Mouse (Mus musculus) neural tube, embryonic 14.5 days (tissue): Measurements from ENCODE around the gene Dtnb. TPM values are rescaled to one million over a fixed set of nuclear protein-coding genes. Genes with fewer than 3 reads are reported as not detected.
A peak's percentile ranks its signal among the peaks of the same experiment; 100 is the strongest.

Source experiments
- ATAC-seq: fragments of 200-750 bp; cut with Nextera tagmentation; 2 replicates; pipeline ENCODE4 v1.8.0; 2017; ENCODE audit warnings: low read depth, mild to moderate bottlenecking, moderate TSS enrichment, moderate library complexity
- H3K27ac ChIP-seq: fragments of 300-500 bp; sonication (generic); 2 replicates; pipeline ENCODE4 v1.5.1; 2014; ENCODE audit warnings: low read depth, mild to moderate bottlenecking, control low read depth, low read length, moderate library complexity, mixed read lengths
- H3K27me3 ChIP-seq: fragments of 300-500 bp; sonication (generic); 2 replicates; pipeline ENCODE4 v1.6.1; 2014; ENCODE audit warnings: low read length; ENCODE audit not compliant: control insufficient read depth, insufficient read depth
- H3K36me3 ChIP-seq: fragments of 300-500 bp; sonication (generic); 2 replicates; pipeline ENCODE4 v1.6.1; 2014; ENCODE audit warnings: low read length, mixed read lengths; ENCODE audit not compliant: control insufficient read depth, insufficient read depth
- H3K4me1 ChIP-seq: fragments of 300-500 bp; sonication (generic); 2 replicates; pipeline ENCODE4 v1.6.1; 2014; ENCODE audit warnings: low read length; ENCODE audit not compliant: control insufficient read depth, insufficient read depth
- H3K4me2 ChIP-seq: fragments of 300-500 bp; sonication (generic); 2 replicates; pipeline ENCODE4 v1.6.1; 2014; ENCODE audit warnings: mild to moderate bottlenecking, low read depth, low read length, control low read depth
- H3K4me3 ChIP-seq: fragments of 300-500 bp; sonication (generic); 2 replicates; pipeline ENCODE4 v1.5.1; 2014; ENCODE audit warnings: low read depth, low read length, control low read depth, mixed read lengths
- H3K9ac ChIP-seq: fragments of 300-500 bp; sonication (generic); replicated peaks from 2 replicates; pipeline ENCODE4 v1.6.1; 2014; ENCODE audit warnings: low read depth, mild to moderate bottlenecking, control low read depth, low read length, mixed read lengths
- H3K9me3 ChIP-seq: fragments of 300-500 bp; sonication (generic); 2 replicates; pipeline ENCODE4 v1.6.1; 2016; ENCODE audit warnings: low read length; ENCODE audit not compliant: control insufficient read depth
- WGBS: fragments of 180-500 bp; shearing (Covaris S2); extraction: QIAGEN DNeasy Blood & Tissue Kit; methylation state at CpG from one replicate; pipeline ENCODE4 v1.1.7; 2014; 5-methylcytosine and 5-hydroxymethylcytosine counted together
- polyA plus RNA-seq: library from polyadenylated mRNA; unstranded; fragments of >200 nt; fragmentation: Nextera tagmentation; extraction: Ambion mirVana; gene quantifications from 2 replicates; pipeline ENCODE4 v1.2.1, GENCODE M21; 2014

Gene Dtnb
- polyA plus RNA-seq, 1 experiment from 2014 or later = 72.6 TPM

DNA sequence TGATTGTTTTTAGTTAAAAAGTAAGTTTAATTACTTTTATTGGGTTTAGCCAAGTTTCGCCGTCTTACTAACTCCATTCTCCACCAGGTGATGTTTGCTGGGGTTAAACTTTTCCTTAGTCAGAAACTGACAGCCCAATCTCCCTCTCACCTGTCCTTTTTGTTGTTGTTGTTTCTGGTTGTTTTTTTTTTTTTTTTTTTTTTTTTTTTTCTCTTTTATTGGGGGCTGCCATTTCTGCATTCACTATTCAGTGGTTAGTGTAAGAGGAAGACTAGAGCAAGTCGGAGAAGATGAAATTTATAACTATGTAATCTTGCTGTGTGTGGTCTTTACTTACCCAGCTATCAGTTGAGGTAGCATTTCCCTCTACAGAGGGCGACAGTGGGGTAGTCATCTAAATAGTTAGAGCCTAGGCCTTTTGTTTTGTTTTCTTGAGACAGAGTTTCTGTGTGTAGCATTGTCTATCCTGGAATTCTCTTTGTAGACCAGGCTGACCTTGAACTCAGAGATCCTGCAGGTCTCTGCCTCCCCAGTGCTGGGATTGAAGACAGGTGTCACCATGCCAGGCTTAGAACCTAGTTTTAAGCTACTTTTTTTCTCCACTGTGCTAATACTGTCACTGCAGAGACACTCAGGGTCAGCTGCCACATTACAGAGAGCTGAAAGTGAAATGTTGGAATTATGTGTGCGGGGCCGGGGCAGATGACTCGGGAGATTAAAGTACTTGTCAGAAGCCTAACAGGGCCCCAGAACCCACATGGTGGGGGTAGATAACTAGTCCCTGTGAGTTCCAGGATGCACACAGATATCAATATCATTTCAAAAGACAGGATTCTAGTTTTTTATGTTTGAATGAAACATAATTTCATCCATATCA lies 46.2 kb downstream of the Dtnb start:
- Histone ChIP-seq H3K27me3 (no peaks in the 10 kb centered on the region), H3K36me3 (no peaks in the 10 kb centered on the region; the same call in 1 of the 2 replicates), H3K27ac (no peak overlapping the region), H3K4me1 (no peaks in the 10 kb centered on the region), H3K9ac (no peak overlapping the region), H3K4me3 (no peak overlapping the region), H3K4me2 (no peak overlapping the region), H3K9me3 (no peaks in the 10 kb centered on the region)
- 91% methylated on average over 7 of the region's 7 CpGs for WGBS
- no peak for ATAC-seq

DNA sequence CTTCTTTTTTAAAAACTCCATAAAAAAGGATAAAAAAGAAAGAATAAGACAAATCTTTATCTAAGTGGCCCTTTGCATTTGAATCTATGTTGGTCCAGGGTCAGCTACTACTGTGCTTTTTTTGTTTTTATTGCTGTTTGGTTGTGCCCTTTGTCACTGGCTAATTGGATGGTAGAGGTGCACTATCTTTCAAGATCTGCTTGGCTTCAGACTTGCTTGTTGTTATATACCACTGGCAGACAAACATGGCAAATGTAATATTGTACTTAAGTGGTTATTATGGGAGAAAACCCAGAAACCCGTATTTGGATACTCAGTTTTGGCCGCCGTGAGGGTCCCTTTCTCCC lies 46.8 kb downstream of the Dtnb start:
- 98% methylated on average over 3 of the region's 3 CpGs for WGBS
- no peaks in the 10 kb centered on the region; the same call in 1 of the 2 replicates for H3K36me3 ChIP-seq
- H3K4me3 ChIP-seq = no peak overlapping the region

GRCm38 (mm10) chr12:3626880-3627279 lies 54.7 kb downstream of the Dtnb start:
- H3K36me3 ChIP-seq = no peaks in the 10 kb centered on the region
- WGBS = 90% methylated on average over 4 of the region's 4 CpGs
- no peak for ATAC-seq

More for the DNA sequence above, 46.8 kb downstream of the Dtnb start:
- no peaks in the 10 kb centered on the region for H3K4me1 ChIP-seq
- no peaks in the 10 kb centered on the region for H3K27me3 ChIP-seq
- H3K9me3 ChIP-seq = no peaks in the 10 kb centered on the region
- no peak for ATAC-seq
- no peak overlapping the region for H3K27ac ChIP-seq
- H3K4me2 ChIP-seq = no peak overlapping the region
- H3K9ac ChIP-seq = no peak overlapping the region

DNA sequence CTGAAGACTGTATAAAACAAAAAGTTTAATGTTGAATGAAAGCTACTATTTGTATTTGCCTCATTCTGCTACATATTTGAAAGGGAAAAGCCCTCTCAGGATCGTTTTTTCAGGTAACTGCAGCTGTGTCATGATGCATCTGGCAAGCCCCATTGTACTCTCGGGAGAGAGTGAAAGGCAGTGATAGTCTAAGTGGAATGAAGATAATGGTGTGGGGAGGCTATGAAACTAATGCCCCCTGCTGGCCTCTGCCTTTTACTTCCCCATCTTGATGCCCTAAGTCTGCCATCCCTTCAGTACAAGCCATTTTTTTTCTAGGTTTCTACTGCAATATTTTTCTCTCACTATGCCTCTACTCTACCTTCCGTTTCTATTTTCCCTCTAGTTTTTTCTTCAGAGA lies 69.8 kb downstream of the Dtnb start:
- Histone ChIP-seq H3K4me1 (no peaks in the 10 kb centered on the region), H3K36me3 (no peaks in the 10 kb centered on the region), H3K9ac (no peak overlapping the region), H3K4me3 (no peak overlapping the region), H3K27ac (no peak overlapping the region), H3K27me3 (no peaks in the 10 kb centered on the region), H3K4me2 (no peak overlapping the region), H3K9me3 (no peaks in the 10 kb centered on the region)
- ATAC-seq = no peak
- WGBS = 45% methylated on average over 3 of the region's 3 CpGs

More at GRCm38 (mm10) chr12:3626880-3627279, 54.7 kb downstream of the Dtnb start:
- Histone ChIP-seq H3K4me2 (no peak overlapping the region), H3K4me1 (no peaks in the 10 kb centered on the region), H3K27ac (no peak overlapping the region), H3K9me3 (no peaks in the 10 kb centered on the region), H3K4me3 (no peak overlapping the region), H3K27me3 (no peaks in the 10 kb centered on the region), H3K9ac (no peak overlapping the region)

GRCm38 (mm10) chr12:3656799-3657198 lies 84.6 kb downstream of the Dtnb start:
- WGBS = 69% methylated on average over 7 of the region's 7 CpGs
- Histone ChIP-seq H3K9me3 (no peaks in the 10 kb centered on the region), H3K27me3 (no peaks in the 10 kb centered on the region), H3K9ac (no peak overlapping the region), H3K4me2 (no peak overlapping the region), H3K27ac (no peak overlapping the region), H3K4me1 (no peaks in the 10 kb centered on the region), H3K4me3 (no peak overlapping the region), H3K36me3 (no peaks in the 10 kb centered on the region)
- no peak for ATAC-seq

DNA sequence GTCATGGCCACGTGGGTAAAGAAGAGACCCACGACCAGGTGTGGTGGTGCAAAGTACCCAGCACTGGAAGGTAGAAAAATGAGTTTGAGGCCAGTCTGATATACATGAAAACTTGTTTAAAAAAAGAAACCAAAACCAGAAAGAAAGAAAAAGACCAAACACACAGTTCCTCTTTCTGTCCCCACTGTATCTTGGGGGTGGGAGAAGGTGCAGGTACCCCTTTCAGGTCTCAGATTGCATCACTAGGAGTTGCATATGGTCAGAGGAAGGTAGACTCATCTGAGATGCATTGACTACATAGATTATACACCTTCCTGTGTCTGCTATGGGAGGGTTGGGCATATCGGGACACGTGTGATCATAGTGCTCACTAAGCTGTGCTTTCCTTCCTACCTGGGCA lies 85.1 kb downstream of the Dtnb start:
- ATAC-seq = no peak
- no peaks in the 10 kb centered on the region for H3K27me3 ChIP-seq
- H3K9me3 ChIP-seq = no peaks in the 10 kb centered on the region
- H3K36me3 ChIP-seq = no peaks in the 10 kb centered on the region
- no peak overlapping the region for H3K27ac ChIP-seq
- H3K4me2 ChIP-seq = no peak overlapping the region
- H3K9ac ChIP-seq = no peak overlapping the region
- H3K4me1 ChIP-seq = no peaks in the 10 kb centered on the region
- H3K4me3 ChIP-seq = no peak overlapping the region
- 86% methylated on average over 4 of the region's 4 CpGs for WGBS

- no peak for ATAC-seq
- Histone ChIP-seq H3K36me3 (no peaks in the 10 kb centered on the region; the same call in 1 of the 2 replicates), H3K27ac (no peak overlapping the region), H3K27me3 (no peaks in the 10 kb centered on the region), H3K4me1 (no peaks in the 10 kb centered on the region), H3K9me3 (no peaks in the 10 kb centered on the region), H3K9ac (no peak overlapping the region), H3K4me3 (no peak overlapping the region), H3K4me2 (no peak overlapping the region)
- WGBS = 85% methylated on average over 10 of the region's 10 CpGs
These were observed 85.6 kb downstream of the Dtnb start for GRCm38 (mm10) chr12:3657786-3658185.

DNA sequence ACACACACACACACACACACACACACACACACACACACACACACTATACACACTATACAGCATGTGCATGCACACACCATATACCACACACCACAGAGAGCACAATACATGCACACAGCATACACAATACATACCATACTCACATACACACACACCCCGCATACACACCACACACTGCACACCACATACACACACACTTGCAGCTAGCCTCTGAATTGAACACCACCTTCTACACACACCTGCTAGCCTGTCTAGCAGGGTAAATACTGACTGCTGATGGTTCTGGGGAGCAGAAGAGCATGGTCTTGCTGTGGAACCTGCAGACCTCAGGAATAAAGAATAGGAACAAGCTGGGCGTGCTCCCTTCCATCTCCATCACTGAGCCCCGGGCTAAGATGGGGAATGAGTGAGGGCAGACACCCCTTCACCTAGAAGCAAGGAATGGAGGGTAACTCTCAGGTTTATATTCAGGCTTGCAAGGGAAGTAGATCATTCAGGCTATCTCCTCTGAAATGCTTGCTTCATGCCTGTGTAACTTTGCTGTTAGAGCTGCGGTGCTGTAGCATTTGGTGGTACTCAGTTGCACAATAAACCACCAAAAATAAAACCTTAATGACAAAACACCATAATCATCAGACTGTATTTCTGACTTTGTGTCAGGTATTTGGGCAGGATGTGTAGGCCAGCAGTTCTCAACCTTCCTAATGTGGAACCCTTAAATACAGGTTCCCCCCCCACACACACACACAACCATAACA lies 87.6 kb downstream of the Dtnb start:
- no peak overlapping the region for H3K4me3 ChIP-seq
- no peak overlapping the region for H3K4me2 ChIP-seq
- H3K4me1 ChIP-seq = no peaks in the 10 kb centered on the region

More for the DNA sequence above, 87.6 kb downstream of the Dtnb start:
- H3K9ac ChIP-seq = no peak overlapping the region
- no peaks in the 10 kb centered on the region for H3K27me3 ChIP-seq
- H3K27ac ChIP-seq = no peak overlapping the region
- no peaks in the 10 kb centered on the region for H3K9me3 ChIP-seq
- no peaks in the 10 kb centered on the region; the same call in 1 of the 2 replicates for H3K36me3 ChIP-seq
- peak; percentile 24; the same call in 1 of the 2 replicates for ATAC-seq
- 91% methylated on average over 4 of the region's 4 CpGs for WGBS
